Mouse (Mus musculus): ENCODE measurements around the gene Kdm3a.

DNA sequence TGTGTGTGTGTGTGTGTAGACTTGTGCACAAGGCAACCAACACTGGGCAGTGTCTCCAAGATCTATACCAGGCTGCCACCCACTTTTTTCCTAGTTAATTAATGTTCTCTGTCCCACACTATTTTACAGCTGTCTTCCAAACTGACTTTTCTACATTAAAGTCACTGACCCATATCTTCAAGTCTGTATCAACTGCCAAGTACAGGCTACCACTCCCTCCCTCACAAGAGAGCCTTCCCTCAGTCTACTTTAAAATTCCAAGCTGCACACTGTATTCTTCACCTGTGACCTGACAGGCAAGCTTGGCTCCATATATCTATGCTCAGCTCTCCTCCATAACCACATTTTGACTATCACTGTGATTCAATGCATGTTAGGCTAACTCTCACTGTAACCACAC lies 19.6 kb downstream of the Kdm3a start:
- TF ChIP-seq CTCF (IDR thresholded peaks at IDR 0.05; ENCODE audit: low read depth, low read length): no peak
- TF ChIP-seq POLR2AphosphoS5 (IDR thresholded peaks at IDR 0.05; ENCODE audit: insufficient replicate concordance, low read depth, low read length): no peak
- TF ChIP-seq GATA1 (IDR thresholded peaks at IDR 0.05; ENCODE audit: borderline replicate concordance, low read length): no peak

Measured in G1E (cell line).